Mouse (Mus musculus): ENCODE data around the gene Maco1. TPM values are rescaled to one million over a fixed set of nuclear protein-coding genes. Genes with fewer than 3 reads are reported as not detected.
"Not testable (repeated sequence)": the region's sequence is repeated elsewhere in the genome, so short reads cannot be mapped to it uniquely, and the experiment has no call there.

The Maco1 gene
- polyA plus RNA-seq, 1 experiment, result 47.7 TPM

DNA sequence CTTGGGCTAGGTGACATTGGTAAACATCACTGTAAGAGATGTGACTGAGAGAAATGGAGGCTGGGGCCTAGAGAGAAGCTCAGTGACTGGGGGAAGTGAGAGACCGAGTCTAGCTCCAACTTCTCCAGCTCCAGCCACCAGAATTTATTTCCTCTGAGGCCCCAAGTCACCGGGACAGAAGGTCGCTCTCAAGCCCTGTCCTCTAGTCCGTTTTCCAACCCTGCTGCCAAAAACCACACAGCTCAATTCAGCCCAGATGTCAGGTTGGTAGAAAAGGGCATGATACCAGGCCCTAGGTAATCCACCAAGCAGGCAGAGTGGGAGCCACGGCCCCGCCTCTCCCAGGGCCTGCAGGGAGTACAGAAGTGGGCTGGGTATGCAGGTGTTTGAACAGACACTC lies 55.5 kb downstream of the Maco1 start:
- no peak for DNase-seq
- H3K4me3 ChIP-seq (replicated peaks; ENCODE audit: insufficient read depth, low read depth, low read length), result no peak overlapping the region
- no peaks in the 10 kb centered on the region for H3K27me3 ChIP-seq (ENCODE audit: control insufficient read depth, insufficient read depth, low read length)
- TF ChIP-seq CTCF (IDR thresholded peaks at IDR 0.05; ENCODE audit: borderline replicate concordance, insufficient read depth, low read depth, low read length) (no peak), POLR2A (IDR thresholded peaks at IDR 0.05; ENCODE audit: borderline replicate concordance, insufficient read depth, low read length) (no peak)
- peaks cover 37% of the 10 kb centered on the region for H3K4me1 ChIP-seq (ENCODE audit: control insufficient read depth, insufficient read depth, low read length)
- WGBS, result 58% methylated on average over 6 of the region's 6 CpGs
- H3K27ac ChIP-seq (ENCODE audit: insufficient read depth, low read length), result peak overlapping the region; percentile 44

DNA sequence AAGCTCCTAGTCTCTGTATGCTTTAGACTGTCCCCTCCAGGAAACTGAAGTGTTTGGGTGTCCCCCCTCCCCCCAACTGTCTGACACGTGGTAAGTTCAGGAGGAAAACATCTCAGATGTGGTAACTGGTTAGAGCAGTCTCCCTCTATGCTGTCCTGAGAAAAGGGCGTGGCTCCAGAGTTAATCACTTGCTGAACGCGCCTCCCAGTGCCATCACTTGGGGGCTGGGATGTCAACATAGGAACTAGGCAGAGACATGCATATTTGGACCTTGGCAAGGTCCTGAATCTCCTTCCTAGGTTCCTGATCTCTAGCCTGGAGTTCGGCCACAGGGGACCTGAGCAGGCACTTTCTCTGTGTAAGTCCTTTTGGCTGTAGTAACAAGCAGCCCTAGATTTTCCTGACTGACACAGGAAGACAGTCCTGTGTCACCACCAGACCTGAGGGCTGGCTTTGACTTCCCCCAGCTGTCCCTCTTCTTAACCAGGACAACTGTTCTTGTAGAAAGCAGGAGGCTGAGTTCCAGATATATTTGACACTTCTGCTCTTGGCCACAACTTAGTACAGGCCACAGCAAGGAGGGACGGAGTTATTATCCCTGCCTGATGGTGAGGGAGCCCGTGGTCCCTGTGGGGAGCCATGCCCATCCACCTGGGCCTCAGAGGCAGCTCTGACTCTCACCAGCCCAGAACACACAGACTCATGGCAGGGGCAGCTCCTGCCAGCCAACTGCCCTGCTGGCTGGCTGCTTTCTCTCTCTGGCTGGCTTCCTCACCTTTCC lies 56.4 kb downstream of the Maco1 start:
- Histone ChIP-seq H3K27me3 (ENCODE audit: control insufficient read depth, insufficient read depth, low read length) (no peaks in the 10 kb centered on the region), H3K4me3 (replicated peaks; ENCODE audit: insufficient read depth, low read depth, low read length) (no peak overlapping the region), H3K4me1 (ENCODE audit: control insufficient read depth, insufficient read depth, low read length) (peaks cover 37% of the 10 kb centered on the region), H3K27ac (ENCODE audit: insufficient read depth, low read length) (peak overlapping the region; percentile 44)
- DNase-seq, result peak; percentile 70 to 79
- WGBS, result 18% methylated on average over 7 of the region's 7 CpGs
- no peak for TF ChIP-seq CTCF (IDR thresholded peaks at IDR 0.05; ENCODE audit: borderline replicate concordance, insufficient read depth, low read depth, low read length)
- no peak for TF ChIP-seq POLR2A (IDR thresholded peaks at IDR 0.05; ENCODE audit: borderline replicate concordance, insufficient read depth, low read length)

DNA sequence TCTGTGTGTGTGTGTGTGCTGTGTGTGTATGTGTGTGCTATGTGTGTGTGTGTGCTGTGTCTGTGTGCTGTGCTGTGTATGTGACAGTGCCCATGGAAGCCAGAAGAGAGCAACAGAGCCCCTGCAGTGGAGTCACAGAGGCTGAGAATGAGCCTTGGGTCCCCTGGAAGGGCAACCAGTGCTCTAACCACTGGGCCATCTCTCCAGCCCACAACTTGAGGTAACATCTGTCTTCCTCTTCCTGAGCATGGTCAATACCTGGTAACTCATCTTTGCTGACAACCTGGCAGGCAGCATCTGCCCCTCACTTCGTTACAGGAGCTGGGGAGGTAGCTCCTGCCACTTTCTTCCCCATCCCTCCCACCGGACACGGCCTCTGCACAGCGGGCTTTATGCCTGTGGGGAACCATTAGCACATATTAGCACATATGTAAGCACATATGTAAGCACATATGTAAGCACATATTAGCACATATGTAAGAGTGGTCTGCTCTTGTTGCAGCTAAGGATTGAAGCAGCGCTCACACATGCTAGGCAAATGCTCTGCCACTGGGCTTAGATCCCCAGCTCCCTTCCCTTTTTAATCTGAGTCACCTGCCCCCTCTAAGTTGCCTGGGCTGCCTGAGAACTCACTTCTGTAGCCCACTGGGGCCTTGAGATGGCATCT lies 57.2 kb downstream of the Maco1 start:
- H3K27ac ChIP-seq (ENCODE audit: insufficient read depth, low read length), result no peak overlapping the region
- no peaks in the 10 kb centered on the region for H3K27me3 ChIP-seq (ENCODE audit: control insufficient read depth, insufficient read depth, low read length)
- DNase-seq, result no peak
- no peak overlapping the region for H3K4me3 ChIP-seq (replicated peaks; ENCODE audit: insufficient read depth, low read depth, low read length)
- H3K4me1 ChIP-seq (ENCODE audit: control insufficient read depth, insufficient read depth, low read length), result peaks cover 37% of the 10 kb centered on the region
- WGBS, result 82% methylated on average over 5 of the region's 5 CpGs
- TF ChIP-seq POLR2A (IDR thresholded peaks at IDR 0.05; ENCODE audit: borderline replicate concordance, insufficient read depth, low read length) (no peak), CTCF (IDR thresholded peaks at IDR 0.05; ENCODE audit: borderline replicate concordance, insufficient read depth, low read depth, low read length) (no peak)

DNA sequence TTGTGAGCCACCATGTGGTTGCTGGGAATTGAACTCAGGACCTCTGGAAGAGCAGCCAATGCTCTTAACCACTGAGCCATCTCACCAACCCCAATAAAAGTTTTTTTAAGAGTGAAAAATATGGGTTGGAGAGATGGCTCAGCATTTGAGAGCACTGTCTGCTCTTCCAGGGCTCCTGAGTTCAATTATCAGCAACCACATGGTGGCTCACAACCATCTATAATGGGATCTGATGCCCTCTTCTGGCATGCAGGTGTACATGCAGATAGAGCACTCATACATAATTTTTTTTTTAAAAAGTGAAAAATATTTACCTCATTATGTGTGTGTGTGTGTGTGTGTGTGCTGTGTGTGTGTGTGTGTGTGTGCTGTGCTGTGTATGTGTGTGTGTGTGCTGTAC lies 58.2 kb downstream of the Maco1 start:
- peaks cover 37% of the 10 kb centered on the region for H3K4me1 ChIP-seq (ENCODE audit: control insufficient read depth, insufficient read depth, low read length)
- DNase-seq; H3K4me3 ChIP-seq (replicated peaks; ENCODE audit: insufficient read depth, low read depth, low read length); H3K27me3 ChIP-seq (ENCODE audit: control insufficient read depth, insufficient read depth, low read length); H3K27ac ChIP-seq (ENCODE audit: insufficient read depth, low read length): not testable (repeated sequence)

GRCm38 (mm10) chr4:134793213-134793956 lies 59.8 kb downstream of the Maco1 start:
- peak; percentile 50 to 61 for DNase-seq
- H3K27me3 ChIP-seq (ENCODE audit: control insufficient read depth, insufficient read depth, low read length), result no peaks in the 10 kb centered on the region
- H3K4me1 ChIP-seq (ENCODE audit: control insufficient read depth, insufficient read depth, low read length), result peaks cover 31% of the 10 kb centered on the region
- 39% methylated on average over 10 of the region's 10 CpGs for WGBS
- no peak overlapping the region for H3K27ac ChIP-seq (ENCODE audit: insufficient read depth, low read length)
- no peak overlapping the region for H3K4me3 ChIP-seq (replicated peaks; ENCODE audit: insufficient read depth, low read depth, low read length)
- TF ChIP-seq POLR2A (IDR thresholded peaks at IDR 0.05; ENCODE audit: borderline replicate concordance, insufficient read depth, low read length), result no peak
- peak; percentile 47; the same call in 1 of the 2 replicates for TF ChIP-seq CTCF (IDR thresholded peaks at IDR 0.05; ENCODE audit: borderline replicate concordance, insufficient read depth, low read depth, low read length)

DNA sequence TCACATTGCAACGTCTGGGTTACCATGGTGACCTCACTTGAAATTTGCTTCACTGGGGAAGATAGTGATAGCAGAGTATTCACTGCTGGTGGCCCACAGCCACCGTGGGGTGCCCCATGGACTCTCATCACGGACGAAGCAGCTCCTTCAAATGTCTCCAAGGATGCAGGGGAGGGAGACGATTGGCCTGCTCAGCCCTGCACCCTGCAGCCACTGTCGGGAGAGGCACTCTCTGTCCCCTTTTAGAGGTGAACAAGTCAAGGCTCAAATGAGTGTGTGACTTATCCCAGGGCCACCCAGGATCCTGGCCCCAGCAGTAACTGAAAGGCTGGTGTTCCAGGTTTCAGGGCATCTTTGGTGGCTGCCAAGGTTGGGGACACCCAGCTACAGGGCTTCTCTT lies 61.4 kb downstream of the Maco1 start:
- no peak for DNase-seq
- Histone ChIP-seq H3K27me3 (ENCODE audit: control insufficient read depth, insufficient read depth, low read length) (no peaks in the 10 kb centered on the region), H3K4me3 (replicated peaks; ENCODE audit: insufficient read depth, low read depth, low read length) (no peak overlapping the region), H3K4me1 (ENCODE audit: control insufficient read depth, insufficient read depth, low read length) (peaks cover 16% of the 10 kb centered on the region), H3K27ac (ENCODE audit: insufficient read depth, low read length) (no peak overlapping the region)
- TF ChIP-seq POLR2A (IDR thresholded peaks at IDR 0.05; ENCODE audit: borderline replicate concordance, insufficient read depth, low read length) (no peak), CTCF (IDR thresholded peaks at IDR 0.05; ENCODE audit: borderline replicate concordance, insufficient read depth, low read depth, low read length) (no peak)
- 64% methylated on average over 6 of the region's 6 CpGs for WGBS

GRCm38 (mm10) chr4:134786946-134787345 lies 66.2 kb downstream of the Maco1 start:
- no peak overlapping the region for H3K4me3 ChIP-seq (replicated peaks; ENCODE audit: insufficient read depth, low read depth, low read length)
- H3K4me1 ChIP-seq (ENCODE audit: control insufficient read depth, insufficient read depth, low read length), result no peaks in the 10 kb centered on the region
- H3K27me3 ChIP-seq (ENCODE audit: control insufficient read depth, insufficient read depth, low read length), result no peaks in the 10 kb centered on the region
- no peak for TF ChIP-seq CTCF (IDR thresholded peaks at IDR 0.05; ENCODE audit: borderline replicate concordance, insufficient read depth, low read depth, low read length)
- TF ChIP-seq POLR2A (IDR thresholded peaks at IDR 0.05; ENCODE audit: borderline replicate concordance, insufficient read depth, low read length), result no peak
- DNase-seq, result no peak
- 64% methylated on average over 10 of the region's 10 CpGs for WGBS
- H3K27ac ChIP-seq (ENCODE audit: insufficient read depth, low read length), result no peak overlapping the region

Data from cerebellum, adult 2 months (tissue).